Mouse (Mus musculus) myocyte (in vitro differentiated cells): ENCODE data around the gene Myo15b. TPM values are rescaled to one million over a fixed set of nuclear protein-coding genes. Genes with fewer than 3 reads are reported as not detected.
A peak's percentile ranks its signal among the peaks of the same experiment; 100 is the strongest.

Source experiments
- H3K27me3 ChIP-seq: one replicate; pipeline ENCODE4 v1.6.1; 2011; ENCODE audit not compliant: control insufficient read depth, insufficient read depth, insufficient read length
- H3K36me3 ChIP-seq: one replicate; pipeline ENCODE4 v1.6.1; 2011; ENCODE audit not compliant: control insufficient read depth, insufficient read depth
- H3K4me2 ChIP-seq: one replicate; pipeline ENCODE4 v1.6.1; 2011; ENCODE audit warnings: low read depth, control low read depth
- H3K4me3 ChIP-seq: one replicate; pipeline ENCODE4 v1.5.1; 2011; ENCODE audit warnings: mild to moderate bottlenecking, control low read depth, moderate library complexity
- H3K79me2 ChIP-seq: one replicate; pipeline ENCODE4 v1.6.1; 2011; ENCODE audit not compliant: control insufficient read depth, insufficient read depth
- H3ac ChIP-seq: one replicate; pipeline ENCODE4 v1.6.1; 2011; ENCODE audit not compliant: control insufficient read depth, insufficient read length
- CEBPB ChIP-seq: IDR thresholded peaks from 2 replicates; pipeline ENCODE4 v1.6.1; 2011; ENCODE audit warnings: mild to moderate bottlenecking, moderate library complexity; ENCODE audit not compliant: poor library complexity, insufficient read depth, severe bottlenecking
- E2F4 ChIP-seq: IDR thresholded peaks from one replicate; pipeline ENCODE4 v1.6.1; 2011; ENCODE audit warnings: mild to moderate bottlenecking, control low read depth, moderate library complexity; ENCODE audit not compliant: insufficient read depth
- MAX ChIP-seq: IDR thresholded peaks from one replicate; pipeline ENCODE4 v1.6.1; 2011; ENCODE audit warnings: low read depth, mild to moderate bottlenecking, control low read depth
- MYOD1 ChIP-seq, 3 experiments: IDR thresholded peaks; one replicate each; pipeline ENCODE4 v1.6.1; 2011; ENCODE audit warnings: control low read depth in 2 of 3, low read depth in 2 of 3, mild to moderate bottlenecking in 2 of 3, moderate library complexity in 1 of 3; ENCODE audit not compliant: insufficient read length in 2 of 3, control insufficient read depth in 1 of 3
- MYOG ChIP-seq, 3 experiments: IDR thresholded peaks; one replicate each; pipeline ENCODE4 v1.6.1; 2011; ENCODE audit warnings: control low read depth in 2 of 3, low read depth in 2 of 3, mild to moderate bottlenecking in 2 of 3; ENCODE audit not compliant: insufficient read length in 2 of 3, control insufficient read depth in 1 of 3, insufficient read depth in 1 of 3
- POLR2A ChIP-seq: IDR thresholded peaks from one replicate; pipeline ENCODE4 v1.6.1; 2011; ENCODE audit warnings: low read depth, mild to moderate bottlenecking, control low read depth, moderate library complexity; ENCODE audit not compliant: insufficient read length
- POLR2AphosphoS2 ChIP-seq: IDR thresholded peaks from one replicate; pipeline ENCODE4 v1.6.1; 2011; ENCODE audit warnings: low read depth, control low read depth; ENCODE audit not compliant: insufficient read length
- REST ChIP-seq: IDR thresholded peaks from one replicate; pipeline ENCODE4 v1.6.1; 2011; ENCODE audit warnings: mild to moderate bottlenecking, control low read depth, moderate library complexity; ENCODE audit not compliant: insufficient read depth, insufficient read length
- SRF ChIP-seq: IDR thresholded peaks from one replicate; pipeline ENCODE4 v1.6.1; 2011; ENCODE audit warnings: low read depth; ENCODE audit not compliant: control insufficient read depth, insufficient read length
- TCF12 ChIP-seq: IDR thresholded peaks from one replicate; pipeline ENCODE4 v1.6.1; 2011; ENCODE audit warnings: mild to moderate bottlenecking, control low read depth; ENCODE audit not compliant: poor library complexity, insufficient read depth, severe bottlenecking
- TCF3 ChIP-seq: IDR thresholded peaks from one replicate; pipeline ENCODE4 v1.6.1; 2011; ENCODE audit warnings: low read depth, control low read depth; ENCODE audit not compliant: insufficient read length
- USF1 ChIP-seq: IDR thresholded peaks from one replicate; pipeline ENCODE4 v1.6.1; 2011; ENCODE audit warnings: low read depth, mild to moderate bottlenecking, control low read depth, moderate library complexity
- polyA plus RNA-seq: library from polyadenylated mRNA; unstranded; fragments of >200 nt; fragmentation: generic; extraction: Trizol; gene quantifications from one replicate; pipeline ENCODE4 v1.2.1, GENCODE M21; 2012; ENCODE audit warnings: missing spikeins

The Myo15b gene
- polyA plus RNA-seq, 1 experiment, result 0.23 TPM

GRCm38 (mm10) chr11:115916579-115916978 is 58.4 kb downstream of the Myo15b start:
- Histone ChIP-seq H3K27me3 (no peaks in the 10 kb centered on the region), H3K4me3 (no peak overlapping the region), H3K79me2 (no peaks in the 10 kb centered on the region), H3K36me3 (peaks cover 3% of the 10 kb centered on the region), H3ac (no peak overlapping the region), H3K4me2 (no peak overlapping the region)
- TF ChIP-seq E2F4, result no peak
- no peak for TF ChIP-seq TCF12
- TF ChIP-seq MAX, result no peak
- no peak for TF ChIP-seq CEBPB
- no peak for TF ChIP-seq MYOG (IDR thresholded peaks at IDR 0.05; ENCODE audit: control insufficient read depth in 1 of 3, insufficient read depth in 1 of 3, insufficient read length in 2 of 3, low read depth in 2 of 3)
- no peak for TF ChIP-seq POLR2AphosphoS2
- TF ChIP-seq POLR2A, result no peak
- no peak for TF ChIP-seq SRF
- no peak for TF ChIP-seq TCF3
- no peak for TF ChIP-seq USF1
- no peak for TF ChIP-seq REST

DNA sequence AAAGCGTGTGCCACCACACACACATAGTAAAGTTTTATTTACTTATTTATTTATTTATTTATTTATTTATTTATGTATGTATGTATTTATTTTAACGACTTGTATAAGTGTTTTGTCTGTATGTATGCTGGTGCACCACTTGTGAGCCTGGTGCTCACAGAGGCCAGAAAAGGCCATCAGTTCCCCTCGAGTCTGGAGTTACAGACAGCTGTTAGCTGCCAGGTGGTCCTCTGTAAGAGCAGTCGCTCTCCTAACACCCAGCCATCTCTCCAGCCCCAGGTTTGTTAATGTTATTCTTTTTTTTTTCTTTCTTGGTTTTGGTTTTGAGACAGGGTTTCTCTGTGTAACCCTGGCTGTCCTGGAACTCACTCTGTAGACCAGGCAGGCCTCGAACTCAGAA is 60.4 kb downstream of the Myo15b start:
- Histone ChIP-seq H3K27me3 (no peaks in the 10 kb centered on the region), H3ac (no peak overlapping the region), H3K36me3 (peaks cover 12% of the 10 kb centered on the region), H3K4me3 (no peak overlapping the region), H3K4me2 (no peak overlapping the region), H3K79me2 (no peaks in the 10 kb centered on the region)
- peak in 2 of 3 experiments; percentile 59 to 71 for TF ChIP-seq MYOD1 (IDR thresholded peaks at IDR 0.05; ENCODE audit: control insufficient read depth in 1 of 3, insufficient read length in 2 of 3, low read depth in 2 of 3)
- TF ChIP-seq TCF3, result no peak
- peak in 2 of 3 experiments; percentile 45 to 81 for TF ChIP-seq MYOG (IDR thresholded peaks at IDR 0.05; ENCODE audit: control insufficient read depth in 1 of 3, insufficient read depth in 1 of 3, insufficient read length in 2 of 3, low read depth in 2 of 3)
- TF ChIP-seq TCF12, result peak; percentile 67

GRCm38 (mm10) chr11:115919073-115919472 is 60.9 kb downstream of the Myo15b start:
- H3K27me3 ChIP-seq, result no peaks in the 10 kb centered on the region
- H3ac ChIP-seq, result no peak overlapping the region
- H3K79me2 ChIP-seq, result no peaks in the 10 kb centered on the region
- peaks cover 14% of the 10 kb centered on the region for H3K36me3 ChIP-seq
- no peak overlapping the region for H3K4me3 ChIP-seq
- H3K4me2 ChIP-seq, result no peak overlapping the region
- TF ChIP-seq MAX (no peak), TCF12 (no peak), TCF3 (no peak), MYOD1 (IDR thresholded peaks at IDR 0.05; ENCODE audit: control insufficient read depth in 1 of 3, insufficient read length in 2 of 3, low read depth in 2 of 3) (no peak), POLR2AphosphoS2 (no peak), USF1 (no peak), REST (no peak), MYOG (IDR thresholded peaks at IDR 0.05; ENCODE audit: control insufficient read depth in 1 of 3, insufficient read depth in 1 of 3, insufficient read length in 2 of 3, low read depth in 2 of 3) (no peak), POLR2A (no peak), CEBPB (no peak), E2F4 (no peak)

- Histone ChIP-seq H3K4me2 (no peak overlapping the region), H3ac (no peak overlapping the region), H3K4me3 (no peak overlapping the region), H3K27me3 (no peaks in the 10 kb centered on the region), H3K79me2 (no peaks in the 10 kb centered on the region), H3K36me3 (peaks cover 16% of the 10 kb centered on the region)
- TF ChIP-seq TCF3 (no peak), POLR2A (no peak), REST (no peak), CEBPB (no peak), TCF12 (no peak), POLR2AphosphoS2 (no peak), E2F4 (no peak), MYOD1 (IDR thresholded peaks at IDR 0.05; ENCODE audit: control insufficient read depth in 1 of 3, insufficient read length in 2 of 3, low read depth in 2 of 3) (no peak), USF1 (no peak), SRF (no peak), MAX (no peak), MYOG (IDR thresholded peaks at IDR 0.05; ENCODE audit: control insufficient read depth in 1 of 3, insufficient read depth in 1 of 3, insufficient read length in 2 of 3, low read depth in 2 of 3) (no peak)
Observed at GRCm38 (mm10) chr11:115920110-115920818, 62.1 kb downstream of the Myo15b start.

GRCm38 (mm10) chr11:115921986-115922385 is 63.8 kb downstream of the Myo15b start:
- TF ChIP-seq TCF12 (no peak), MYOG (IDR thresholded peaks at IDR 0.05; ENCODE audit: control insufficient read depth in 1 of 3, insufficient read depth in 1 of 3, insufficient read length in 2 of 3, low read depth in 2 of 3) (peak in 1 of 3 experiments; percentile 82), TCF3 (peak; percentile 26), POLR2AphosphoS2 (no peak), MAX (no peak), SRF (no peak), USF1 (no peak), E2F4 (no peak), MYOD1 (IDR thresholded peaks at IDR 0.05; ENCODE audit: control insufficient read depth in 1 of 3, insufficient read length in 2 of 3, low read depth in 2 of 3) (peak in 2 of 3 experiments; percentile 41 to 64)
- Histone ChIP-seq H3K4me2 (no peak overlapping the region), H3ac (no peak overlapping the region), H3K36me3 (peaks cover 20% of the 10 kb centered on the region), H3K27me3 (no peaks in the 10 kb centered on the region), H3K79me2 (no peaks in the 10 kb centered on the region), H3K4me3 (no peak overlapping the region)
